Mouse (Mus musculus): Measurements from ENCODE around the gene Thsd7b. TPM values are rescaled to one million over a fixed set of nuclear protein-coding genes. Genes with fewer than 3 reads are reported as not detected.

Gene Thsd7b
- polyA plus RNA-seq, 2 experiments, result 0.07 to 0.22 TPM

DNA sequence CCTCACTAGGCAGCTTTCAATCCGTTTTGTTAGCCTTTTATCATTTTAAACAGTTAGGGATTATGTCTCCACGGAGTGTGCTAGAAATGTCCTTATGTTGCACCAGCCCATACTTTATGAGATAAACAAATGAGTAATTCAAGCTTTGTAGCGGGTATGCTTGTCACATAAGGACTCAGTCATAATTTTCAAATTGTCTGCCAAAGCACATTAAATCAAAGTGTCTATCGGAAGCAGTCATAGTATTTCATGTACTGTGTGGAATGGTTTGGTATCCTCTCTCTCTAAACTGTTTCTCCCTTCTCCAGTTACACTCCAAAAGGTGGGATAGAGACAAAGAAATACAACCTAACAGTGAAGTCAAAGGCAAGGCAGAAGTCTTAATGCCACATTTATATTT, 601.3 kb downstream of the Thsd7b start:
- no peak for TF ChIP-seq CTCF (IDR thresholded peaks at IDR 0.05; ENCODE audit: low read depth)
- no peak for TF ChIP-seq EP300 (IDR thresholded peaks at IDR 0.05; ENCODE audit: low read depth)
- Histone ChIP-seq H3K9ac (replicated peaks) (no peak overlapping the region), H3K4me2 (ENCODE audit: low read depth) (no peak overlapping the region), H3K4me1 (replicated peaks; ENCODE audit: control insufficient read depth in 2 of 2, insufficient read depth in 2 of 2, low read length in 1 of 2) (no peaks in the 10 kb centered on the region), H3K27ac (no peak overlapping the region), H3K27me3 (ENCODE audit: control insufficient read depth, insufficient read depth, low read length) (no peaks in the 10 kb centered on the region), H3K36me3 (replicated peaks; ENCODE audit: control insufficient read depth, insufficient read depth, low read depth) (no peaks in the 10 kb centered on the region), H3K9me3 (ENCODE audit: control insufficient read depth, low read length) (no peaks in the 10 kb centered on the region), H3K4me3 (ENCODE audit: insufficient read depth in 1 of 2, low read depth in 2 of 2, low read length in 2 of 2) (no peak overlapping the region)
- DNase-seq (ENCODE audit: low read depth in 3 of 3, low spot score in 3 of 3) (no peak), ATAC-seq (ENCODE audit: insufficient read depth) (no peak)
- WGBS (ENCODE audit: insufficient replicate concordance), result 55% methylated on average over 4 of the region's 4 CpGs

DNA sequence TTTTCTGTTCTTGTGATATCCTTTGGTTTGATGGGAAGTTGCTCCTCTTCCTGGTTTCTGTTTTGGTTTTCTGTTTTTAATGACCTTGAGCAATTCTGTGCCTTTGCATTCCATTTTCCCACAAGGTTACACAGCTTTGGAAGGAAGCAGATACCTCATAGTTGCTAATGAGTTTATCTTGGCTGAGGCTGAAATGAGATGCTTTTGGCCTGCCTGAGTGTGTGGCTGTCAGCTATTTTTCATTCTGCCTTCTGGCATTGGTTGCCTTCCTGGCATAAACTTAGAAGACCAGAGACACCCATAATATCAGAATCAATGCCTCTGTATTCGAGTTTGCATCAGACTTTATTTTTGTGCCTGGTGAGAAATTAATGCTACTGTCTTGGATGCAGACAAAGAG, 614.8 kb downstream of the Thsd7b start:
- no peak for DNase-seq (ENCODE audit: low read depth in 3 of 3, low spot score in 3 of 3)

DNA sequence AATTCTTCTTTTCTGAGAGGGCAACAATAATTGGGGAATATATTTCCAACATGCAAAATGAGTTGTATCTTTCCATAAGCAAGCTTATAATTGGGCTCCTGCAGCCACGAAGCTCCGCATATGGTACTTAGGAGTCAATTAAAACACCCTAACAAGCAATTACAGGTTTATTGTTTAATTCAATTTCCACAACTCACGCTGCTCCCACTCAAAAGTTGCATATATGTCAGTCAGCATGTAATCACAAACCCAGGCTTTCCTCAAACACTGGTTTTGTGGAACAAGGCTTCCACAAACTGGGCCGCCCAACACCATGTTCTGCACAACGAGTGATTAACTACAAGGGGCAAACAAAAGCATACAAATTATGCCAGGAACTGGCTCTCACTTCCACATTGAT, 625.0 kb downstream of the Thsd7b start:
- Histone ChIP-seq H3K4me2 (ENCODE audit: low read depth) (no peak overlapping the region), H3K4me3 (ENCODE audit: insufficient read depth in 1 of 2, low read depth in 2 of 2, low read length in 2 of 2) (no peak overlapping the region), H3K9me3 (ENCODE audit: control insufficient read depth, low read length) (no peaks in the 10 kb centered on the region), H3K4me1 (replicated peaks; ENCODE audit: control insufficient read depth in 2 of 2, insufficient read depth in 2 of 2, low read length in 1 of 2) (no peaks in the 10 kb centered on the region), H3K9ac (replicated peaks) (no peak overlapping the region), H3K27ac (no peak overlapping the region), H3K36me3 (replicated peaks; ENCODE audit: control insufficient read depth, insufficient read depth, low read depth) (no peaks in the 10 kb centered on the region), H3K27me3 (ENCODE audit: control insufficient read depth, insufficient read depth, low read length) (no peaks in the 10 kb centered on the region)
- ATAC-seq (ENCODE audit: insufficient read depth), result no peak
- WGBS (ENCODE audit: insufficient replicate concordance), result 55% methylated on average over 5 of the region's 5 CpGs
- DNase-seq (ENCODE audit: low read depth in 3 of 3, low spot score in 3 of 3), result no peak
- TF ChIP-seq CTCF (IDR thresholded peaks at IDR 0.05; ENCODE audit: low read depth), result no peak
- no peak for TF ChIP-seq EP300 (IDR thresholded peaks at IDR 0.05; ENCODE audit: low read depth)

More for the DNA sequence above, 614.8 kb downstream of the Thsd7b start:
- whole genome bisulfite sequencing (ENCODE audit: insufficient replicate concordance), result 31% methylated on average over 1 of the region's 1 CpGs
- Histone ChIP-seq H3K27ac (no peak overlapping the region), H3K4me2 (ENCODE audit: low read depth) (no peak overlapping the region), H3K36me3 (replicated peaks; ENCODE audit: control insufficient read depth, insufficient read depth, low read depth) (no peaks in the 10 kb centered on the region), H3K27me3 (ENCODE audit: control insufficient read depth, insufficient read depth, low read length) (no peaks in the 10 kb centered on the region), H3K9ac (replicated peaks) (no peak overlapping the region), H3K4me1 (replicated peaks; ENCODE audit: control insufficient read depth in 2 of 2, insufficient read depth in 2 of 2, low read length in 1 of 2) (no peaks in the 10 kb centered on the region), H3K9me3 (ENCODE audit: control insufficient read depth, low read length) (no peaks in the 10 kb centered on the region), H3K4me3 (ENCODE audit: insufficient read depth in 1 of 2, low read depth in 2 of 2, low read length in 2 of 2) (no peak overlapping the region)
- TF ChIP-seq CTCF (IDR thresholded peaks at IDR 0.05; ENCODE audit: low read depth) (no peak), EP300 (IDR thresholded peaks at IDR 0.05; ENCODE audit: low read depth) (no peak)
- no peak for ATAC-seq (ENCODE audit: insufficient read depth)

DNA sequence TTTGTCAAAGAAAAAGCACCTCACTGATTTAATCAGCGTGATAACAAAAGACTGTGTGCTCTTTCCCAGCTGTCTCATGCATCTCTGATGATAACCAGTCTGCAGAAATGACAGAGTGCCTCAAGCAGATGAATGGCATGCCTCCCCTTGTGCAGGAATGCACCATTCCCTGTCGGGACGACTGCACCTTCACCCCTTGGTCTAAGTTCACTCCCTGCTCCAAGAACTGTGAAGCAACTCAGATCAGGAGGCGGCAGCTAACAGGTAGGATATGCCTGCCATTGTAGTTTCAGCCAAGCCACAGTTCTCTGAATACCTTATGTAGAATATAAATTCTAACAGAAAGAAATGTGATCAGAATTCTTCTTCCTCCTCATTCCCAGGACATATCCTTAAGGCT, 642.4 kb downstream of the Thsd7b start:
- Histone ChIP-seq H3K36me3 (replicated peaks; ENCODE audit: control insufficient read depth, insufficient read depth, low read depth) (no peaks in the 10 kb centered on the region), H3K9ac (replicated peaks) (no peak overlapping the region), H3K4me3 (ENCODE audit: insufficient read depth in 1 of 2, low read depth in 2 of 2, low read length in 2 of 2) (no peak overlapping the region), H3K4me1 (replicated peaks; ENCODE audit: control insufficient read depth in 2 of 2, insufficient read depth in 2 of 2, low read length in 1 of 2) (no peaks in the 10 kb centered on the region), H3K27me3 (ENCODE audit: control insufficient read depth, insufficient read depth, low read length) (no peaks in the 10 kb centered on the region), H3K9me3 (ENCODE audit: control insufficient read depth, low read length) (no peaks in the 10 kb centered on the region), H3K27ac (no peak overlapping the region), H3K4me2 (ENCODE audit: low read depth) (no peak overlapping the region)
- no peak for TF ChIP-seq CTCF (IDR thresholded peaks at IDR 0.05; ENCODE audit: low read depth)
- TF ChIP-seq EP300 (IDR thresholded peaks at IDR 0.05; ENCODE audit: low read depth), result no peak
- no peak for ATAC-seq (ENCODE audit: insufficient read depth)
- DNase-seq (ENCODE audit: low read depth in 3 of 3, low spot score in 3 of 3), result no peak
- WGBS (ENCODE audit: insufficient replicate concordance), result 34% methylated on average over 4 of the region's 4 CpGs

DNA sequence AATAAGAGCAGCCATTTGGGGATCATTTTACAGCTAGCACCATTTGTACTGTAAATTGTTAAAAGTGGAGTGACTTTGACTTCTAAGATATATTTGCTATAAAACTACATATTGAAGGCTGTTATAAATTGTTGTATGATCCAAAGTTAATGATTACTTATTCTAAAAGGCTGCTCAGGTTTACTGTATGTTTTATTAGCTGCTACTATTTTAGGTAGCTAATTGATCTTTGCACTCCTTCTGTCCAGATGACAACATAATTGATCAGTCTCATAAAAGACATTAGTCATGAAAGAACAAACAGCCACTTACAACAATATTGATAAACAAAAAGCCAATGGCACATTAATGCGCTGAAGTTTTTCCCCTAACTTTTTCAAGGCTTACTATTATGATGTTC, 644.5 kb downstream of the Thsd7b start:
- WGBS (ENCODE audit: insufficient replicate concordance), result 81% methylated on average over 1 of the region's 1 CpGs
- ATAC-seq (ENCODE audit: insufficient read depth) (no peak), DNase-seq (ENCODE audit: low read depth in 3 of 3, low spot score in 3 of 3) (no peak)
- Histone ChIP-seq H3K27me3 (ENCODE audit: control insufficient read depth, insufficient read depth, low read length) (no peaks in the 10 kb centered on the region), H3K9me3 (ENCODE audit: control insufficient read depth, low read length) (no peaks in the 10 kb centered on the region), H3K9ac (replicated peaks) (no peak overlapping the region), H3K36me3 (replicated peaks; ENCODE audit: control insufficient read depth, insufficient read depth, low read depth) (no peaks in the 10 kb centered on the region), H3K4me3 (ENCODE audit: insufficient read depth in 1 of 2, low read depth in 2 of 2, low read length in 2 of 2) (no peak overlapping the region), H3K4me1 (replicated peaks; ENCODE audit: control insufficient read depth in 2 of 2, insufficient read depth in 2 of 2, low read length in 1 of 2) (no peaks in the 10 kb centered on the region), H3K27ac (no peak overlapping the region), H3K4me2 (ENCODE audit: low read depth) (no peak overlapping the region)
- TF ChIP-seq CTCF (IDR thresholded peaks at IDR 0.05; ENCODE audit: low read depth), result no peak
- TF ChIP-seq EP300 (IDR thresholded peaks at IDR 0.05; ENCODE audit: low read depth), result no peak
